Mouse (Mus musculus) adrenal gland, adult 2 months (tissue): ENCODE results near the gene Mtmr4. TPM values are rescaled to one million over a fixed set of nuclear protein-coding genes. Genes with fewer than 3 reads are reported as not detected.

Source experiments
- DNase-seq: peaks from one replicate; pipeline ENCODE4 v3.0.0; 2021
- polyA plus RNA-seq: library from polyadenylated mRNA; depleted of rRNA; stranded (reverse); fragments of >200 nt; gene quantifications from 2 replicates; pipeline ENCODE4 v1.2.3, GENCODE M21; 2012
- total RNA-seq, 2 experiments: library from RNA; stranded (reverse); gene quantifications; 2 replicates each; pipeline ENCODE4 v1.2.3; 2021

Mtmr4 gene
- total and polyA plus RNA-seq, 3 experiments = 13.0 to 31.1 (median 24.6) TPM

- peak; percentile 64 for DNase-seq
Measured at GRCm38 (mm10) chr11:87581933-87582710, 9.8 kb upstream of the Mtmr4 start.

GRCm38 (mm10) chr11:87583291-87584034 is 8.5 kb upstream of the Mtmr4 start:
- no peak for DNase-seq

- peak; percentile 47 for DNase-seq
Measured at GRCm38 (mm10) chr11:87584711-87585505, 7.1 kb upstream of the Mtmr4 start.

GRCm38 (mm10) chr11:87587211-87587874 is 4.6 kb upstream of the Mtmr4 start:
- DNase-seq = no peak

GRCm38 (mm10) chr11:87589605-87590004 is 2.4 kb upstream of the Mtmr4 start:
- DNase-seq = no peak

GRCm38 (mm10) chr11:87590841-87591525 is 979 bp upstream of the Mtmr4 start:
- peak; percentile 60 for DNase-seq

GRCm38 (mm10) chr11:87592354-87592695 is 363 bp downstream of the Mtmr4 start:
- DNase-seq = no peak

GRCm38 (mm10) chr11:87592713-87593598 is 994 bp downstream of the Mtmr4 start:
- peak; percentile 47 for DNase-seq

- DNase-seq = peak; percentile 95
Measured at GRCm38 (mm10) chr11:87595327-87595841, 3.4 kb downstream of the Mtmr4 start.

- DNase-seq = no peak
Measured at GRCm38 (mm10) chr11:87595976-87596375, 4.0 kb downstream of the Mtmr4 start.

- DNase-seq = no peak
Measured at GRCm38 (mm10) chr11:87596492-87596891, 4.5 kb downstream of the Mtmr4 start.

GRCm38 (mm10) chr11:87597061-87597460 is 5.1 kb downstream of the Mtmr4 start:
- no peak for DNase-seq

- DNase-seq = no peak
Measured at GRCm38 (mm10) chr11:87599395-87600089, 7.6 kb downstream of the Mtmr4 start.

GRCm38 (mm10) chr11:87600322-87600853 is 8.4 kb downstream of the Mtmr4 start:
- DNase-seq = no peak

GRCm38 (mm10) chr11:87602234-87602633 is 10.3 kb downstream of the Mtmr4 start:
- no peak for DNase-seq

- DNase-seq = no peak
Measured at GRCm38 (mm10) chr11:87603571-87603970, 11.6 kb downstream of the Mtmr4 start.

- no peak for DNase-seq
Measured at GRCm38 (mm10) chr11:87609264-87609663, 17.3 kb downstream of the Mtmr4 start.

GRCm38 (mm10) chr11:87611547-87611946 is 19.6 kb downstream of the Mtmr4 start:
- no peak for DNase-seq

GRCm38 (mm10) chr11:87613972-87614371 is 22.0 kb downstream of the Mtmr4 start:
- no peak for DNase-seq
